Mouse (Mus musculus) ovary, postnatal 14 days (tissue): Measurements from ENCODE around the gene Aldh5a1.

Experiments
- DNase-seq: peaks from one replicate; pipeline ENCODE4 v3.0.0; 2022; ENCODE audit warnings: low spot score

Gene Aldh5a1

GRCm38 (mm10) chr13:24866430-24867402 lies 70.7 kb downstream of the Aldh5a1 start:
- DNase-seq: no peak

GRCm38 (mm10) chr13:24862520-24862919 lies 74.9 kb downstream of the Aldh5a1 start:
- DNase-seq: peak; percentile 17

DNA sequence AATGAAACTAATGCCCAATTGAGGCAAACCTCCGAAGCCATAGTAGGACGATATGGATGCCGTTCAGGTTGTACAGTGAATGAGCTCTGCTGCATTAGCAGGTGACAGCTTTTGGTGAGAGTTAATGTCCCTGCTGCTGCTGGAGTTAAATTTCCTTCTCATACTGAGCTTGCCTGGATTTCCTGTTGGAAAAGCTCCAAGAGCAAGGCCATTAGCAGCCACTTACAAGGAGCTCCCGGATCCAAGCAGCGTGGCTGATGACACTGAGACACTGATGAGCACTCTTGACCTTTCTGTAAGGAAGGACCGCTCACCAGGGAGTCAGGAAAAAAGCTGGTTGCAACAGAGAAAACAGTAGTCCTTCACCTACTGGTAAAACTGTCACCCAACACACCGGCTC lies 75.4 kb downstream of the Aldh5a1 start:
- DNase-seq: no peak

- DNase-seq: no peak
These were observed 76.4 kb downstream of the Aldh5a1 start for GRCm38 (mm10) chr13:24861084-24861483.

DNA sequence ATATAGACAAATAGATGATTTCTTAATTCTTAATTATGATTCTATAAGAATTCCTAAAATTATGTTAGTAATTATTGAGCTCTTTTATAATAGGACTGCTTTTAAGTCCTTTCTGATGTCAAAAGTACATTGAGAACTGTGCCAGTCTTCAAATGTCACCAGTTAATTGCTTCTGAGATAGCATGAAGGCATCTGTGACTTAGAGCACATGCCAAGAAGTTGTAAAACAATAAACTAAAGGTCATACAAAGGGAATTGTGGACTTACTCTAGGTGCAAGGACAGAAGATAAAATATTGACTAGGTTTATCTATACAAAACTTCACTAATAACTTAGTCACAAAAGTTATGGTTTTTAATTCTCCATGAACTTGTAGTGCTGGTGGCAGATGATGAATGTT lies 78.3 kb downstream of the Aldh5a1 start:
- DNase-seq: no peak
